Mouse (Mus musculus) liver, adult 2 months (tissue): Measurements from ENCODE around the gene Gm15737. TPM values are rescaled to one million over a fixed set of nuclear protein-coding genes. Genes with fewer than 3 reads are reported as not detected.

Experiments
- DNase-seq: peaks from one replicate; pipeline ENCODE4 v3.0.0-alpha.2; 2011; ENCODE audit warnings: low read depth, low spot score; ENCODE audit errors: extremely low read depth
- H3K27ac ChIP-seq: fragments of 200-500 bp; replicated peaks from 2 replicates; pipeline ENCODE4 v1.5.1; 2012; ENCODE audit warnings: low read depth, mild to moderate bottlenecking, control low read depth, inconsistent platforms, low read length; ENCODE audit not compliant: insufficient read depth
- H3K27me3 ChIP-seq: fragments of 200-500 bp; 2 replicates; pipeline ENCODE4 v1.6.1; 2012; ENCODE audit warnings: mild to moderate bottlenecking, moderate library complexity, low read length, inconsistent platforms; ENCODE audit not compliant: control insufficient read depth, insufficient read depth
- H3K36me3 ChIP-seq: fragments of 200-500 bp; 2 replicates; pipeline ENCODE4 v1.6.1; 2012; ENCODE audit warnings: low read length, inconsistent platforms; ENCODE audit not compliant: control insufficient read depth, insufficient read depth
- H3K4me1 ChIP-seq: fragments of 200-500 bp; 2 replicates; pipeline ENCODE4 v1.6.1; 2011; ENCODE audit warnings: low read length; ENCODE audit not compliant: control insufficient read depth, insufficient read depth
- H3K4me3 ChIP-seq: fragments of 200-500 bp; 2 replicates; pipeline ENCODE4 v1.5.1; 2011; ENCODE audit warnings: low read depth, mild to moderate bottlenecking, control low read depth, low read length, moderate library complexity; ENCODE audit not compliant: insufficient read depth
- H3K79me2 ChIP-seq: fragments of 200-500 bp; 2 replicates; pipeline ENCODE4 v1.6.1; 2012; ENCODE audit warnings: inconsistent platforms, mild to moderate bottlenecking, low read length, moderate library complexity; ENCODE audit not compliant: control insufficient read depth, insufficient read depth
- H3K9ac ChIP-seq: fragments of 200-500 bp; 2 replicates; pipeline ENCODE4 v1.6.1; 2012; ENCODE audit warnings: low read depth, mild to moderate bottlenecking, control low read depth, inconsistent platforms, low read length
- CTCF ChIP-seq: fragments of 200-500 bp; IDR thresholded peaks from 2 replicates; pipeline ENCODE4 v1.5.1; 2011; ENCODE audit warnings: low read depth, low read length, control low read depth
- POLR2A ChIP-seq: fragments of 200-500 bp; IDR thresholded peaks from 2 replicates; pipeline ENCODE4 v1.6.1; 2011; ENCODE audit warnings: low read length, control low read depth; ENCODE audit not compliant: insufficient read depth; ENCODE audit errors: extremely low read depth
- WGBS: fragments of 180-500 bp; shearing (Covaris S2); methylation state at CpG from one replicate; pipeline ENCODE4 v1.1.7; 2018; 5-methylcytosine and 5-hydroxymethylcytosine counted together
- polyA plus RNA-seq: library from polyadenylated mRNA; depleted of rRNA; stranded (reverse); fragments of >200 nt; gene quantifications from 2 replicates; pipeline ENCODE4 v1.2.3, GENCODE M21; 2012
- total RNA-seq: library from RNA; depleted of rRNA; stranded (reverse); fragments of >200 nt; gene quantifications from 2 replicates; pipeline ENCODE4 v1.2.3, GENCODE M21; 2014

Gene Gm15737
- total and polyA plus RNA-seq, 2 experiments = not detected

GRCm38 (mm10) chr6:92849208-92849607 is 19.9 kb upstream of the Gm15737 start:
- no peak for DNase-seq
- Histone ChIP-seq H3K9ac (no peak overlapping the region), H3K27me3 (no peaks in the 10 kb centered on the region), H3K4me3 (no peak overlapping the region), H3K27ac (no peak overlapping the region), H3K36me3 (no peaks in the 10 kb centered on the region; the same call in 1 of the 2 replicates), H3K4me1 (no peaks in the 10 kb centered on the region), H3K79me2 (no peaks in the 10 kb centered on the region)
- WGBS = 89% methylated on average over 9 of the region's 9 CpGs
- no peak for TF ChIP-seq POLR2A
- no peak for TF ChIP-seq CTCF

GRCm38 (mm10) chr6:92850250-92850649 is 18.9 kb upstream of the Gm15737 start:
- Histone ChIP-seq H3K79me2 (no peaks in the 10 kb centered on the region), H3K4me3 (no peak overlapping the region), H3K27me3 (no peaks in the 10 kb centered on the region), H3K27ac (no peak overlapping the region), H3K9ac (no peak overlapping the region), H3K4me1 (no peaks in the 10 kb centered on the region), H3K36me3 (no peaks in the 10 kb centered on the region; the same call in 1 of the 2 replicates)
- 60% methylated on average over 5 of the region's 5 CpGs for WGBS
- no peak for TF ChIP-seq POLR2A
- TF ChIP-seq CTCF = no peak
- DNase-seq = peak; percentile 57

GRCm38 (mm10) chr6:92854873-92855272 is 14.3 kb upstream of the Gm15737 start:
- Histone ChIP-seq H3K27ac (no peak overlapping the region), H3K4me1 (no peaks in the 10 kb centered on the region), H3K4me3 (no peak overlapping the region), H3K36me3 (no peaks in the 10 kb centered on the region), H3K27me3 (no peaks in the 10 kb centered on the region; the same call in 1 of the 2 replicates), H3K79me2 (no peaks in the 10 kb centered on the region), H3K9ac (no peak overlapping the region)
- no peak for DNase-seq
- TF ChIP-seq POLR2A (no peak), CTCF (no peak)
- 78% methylated on average over 4 of the region's 4 CpGs for WGBS

GRCm38 (mm10) chr6:92857761-92858160 is 11.4 kb upstream of the Gm15737 start:
- WGBS = 91% methylated on average over 13 of the region's 13 CpGs
- Histone ChIP-seq H3K27ac (no peak overlapping the region), H3K36me3 (no peaks in the 10 kb centered on the region), H3K9ac (no peak overlapping the region), H3K27me3 (no peaks in the 10 kb centered on the region; the same call in 1 of the 2 replicates), H3K79me2 (no peaks in the 10 kb centered on the region), H3K4me3 (no peak overlapping the region), H3K4me1 (no peaks in the 10 kb centered on the region)
- no peak for DNase-seq
- TF ChIP-seq POLR2A (no peak), CTCF (no peak)

- Histone ChIP-seq H3K9ac (no peak overlapping the region), H3K27me3 (no peaks in the 10 kb centered on the region; the same call in 1 of the 2 replicates), H3K27ac (no peak overlapping the region), H3K36me3 (no peaks in the 10 kb centered on the region), H3K4me3 (no peak overlapping the region), H3K79me2 (no peaks in the 10 kb centered on the region), H3K4me1 (no peaks in the 10 kb centered on the region)
- WGBS = 80% methylated on average over 12 of the region's 12 CpGs
- no peak for DNase-seq
- TF ChIP-seq CTCF (no peak), POLR2A (no peak)
Measured at GRCm38 (mm10) chr6:92858721-92859510, 10.2 kb upstream of the Gm15737 start.
